Mouse (Mus musculus): ENCODE measurements around the gene Clasp1. TPM values are rescaled to one million over a fixed set of nuclear protein-coding genes. Genes with fewer than 3 reads are reported as not detected.

Gene Clasp1
- polyA plus RNA-seq, 1 experiment from 2014 or later, result 41.1 TPM

DNA sequence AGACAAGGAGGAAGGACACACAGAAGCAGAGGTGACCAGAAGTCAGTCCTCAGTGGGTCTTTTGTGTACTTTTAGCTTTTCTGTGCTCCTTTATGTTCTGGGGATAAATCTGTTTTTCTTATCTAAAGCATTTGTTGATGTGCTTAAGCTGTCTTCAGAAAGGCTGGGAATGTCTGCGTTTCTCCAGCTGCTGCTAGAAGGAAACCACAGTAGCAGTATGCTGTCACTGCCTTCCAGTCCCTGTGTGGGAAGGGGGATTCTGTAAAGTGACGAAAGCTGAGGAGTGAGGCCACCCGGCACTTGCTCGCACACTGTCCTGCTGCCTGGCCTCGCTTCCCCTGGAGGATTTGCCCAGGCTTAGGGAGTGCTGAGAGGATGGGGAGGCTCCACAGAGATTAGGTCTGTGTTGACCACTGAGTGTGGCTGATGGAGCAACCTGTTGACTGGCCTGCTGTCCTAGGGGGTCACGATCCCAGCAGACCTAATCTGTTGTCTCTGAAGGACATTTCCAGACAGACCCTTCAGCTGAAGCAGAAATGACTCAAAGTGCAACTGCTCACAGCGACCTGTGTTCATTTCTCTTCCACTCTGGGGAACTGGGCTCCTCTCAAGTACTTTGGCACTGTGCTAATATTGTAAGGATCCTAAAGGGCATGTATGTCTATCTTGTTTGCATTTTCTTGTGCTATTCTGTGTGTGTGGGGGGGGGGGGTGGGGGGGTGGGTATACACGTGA, 93.6 kb downstream of the Clasp1 start:
- Histone ChIP-seq H3K4me1 (replicated peaks; ENCODE audit: control insufficient read depth, insufficient read depth, low read length) (peaks cover 46% of the 10 kb centered on the region), H3K27ac (ENCODE audit: low read depth, low read length) (0 out of 2 replicates have a peak overlapping the region, but pooled peaks have one; percentile 13), H3K9me3 (ENCODE audit: control insufficient read depth, low read length) (no peaks in the 10 kb centered on the region), H3K27me3 (replicated peaks; ENCODE audit: control insufficient read depth, insufficient read depth, low read length) (no peaks in the 10 kb centered on the region), H3K4me2 (no peak overlapping the region), H3K9ac (ENCODE audit: low read depth, low read length) (no peak overlapping the region), H3K36me3 (ENCODE audit: control insufficient read depth, insufficient read depth, low read length) (0 out of 2 replicates have a peak, but pooled peaks cover 2% of the 10 kb centered on the region), H3K4me3 (ENCODE audit: low read depth, low read length) (no peak overlapping the region)
- DNase-seq (ENCODE audit: low spot score) (no peak), ATAC-seq (replicated peaks; ENCODE audit: low FRiP score) (0 out of 2 replicates have a peak, but pooled peaks have one; percentile 22)
- WGBS, result 73% methylated on average over 8 of the region's 8 CpGs

GRCm38 (mm10) chr1:118483504-118484096, 94.7 kb downstream of the Clasp1 start:
- ATAC-seq (replicated peaks; ENCODE audit: low FRiP score), result peak; percentile 60
- Histone ChIP-seq H3K4me3 (ENCODE audit: low read depth, low read length) (no peak overlapping the region), H3K9me3 (ENCODE audit: control insufficient read depth, low read length) (no peaks in the 10 kb centered on the region), H3K9ac (ENCODE audit: low read depth, low read length) (no peak overlapping the region), H3K4me1 (replicated peaks; ENCODE audit: control insufficient read depth, insufficient read depth, low read length) (peaks cover 46% of the 10 kb centered on the region), H3K4me2 (peak overlapping the region; percentile 44), H3K27ac (ENCODE audit: low read depth, low read length) (no peak overlapping the region), H3K36me3 (ENCODE audit: control insufficient read depth, insufficient read depth, low read length) (no peaks in the 10 kb centered on the region), H3K27me3 (replicated peaks; ENCODE audit: control insufficient read depth, insufficient read depth, low read length) (no peaks in the 10 kb centered on the region)
- WGBS, result 64% methylated on average over 6 of the region's 6 CpGs
- DNase-seq (ENCODE audit: low spot score), result no peak

DNA sequence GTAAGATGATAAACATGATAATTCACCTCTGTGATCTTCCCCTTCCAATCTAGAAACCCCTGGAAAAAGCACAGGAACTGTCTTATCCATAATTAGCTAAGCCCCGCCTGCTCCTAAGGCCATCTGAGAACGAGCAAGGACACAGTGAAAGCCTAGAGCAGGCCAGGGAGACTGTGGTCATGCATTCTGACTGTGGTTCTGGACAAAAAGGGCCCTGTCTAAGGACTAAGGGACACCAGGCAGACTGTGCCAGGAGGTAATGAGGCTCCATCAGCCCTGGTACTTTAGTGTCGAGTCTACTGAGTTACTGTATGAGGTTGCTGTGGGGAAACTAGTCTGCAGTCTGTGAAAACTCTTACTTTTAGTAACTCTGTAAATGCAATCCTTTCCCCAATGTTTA, 96.7 kb downstream of the Clasp1 start:
- Histone ChIP-seq H3K36me3 (ENCODE audit: control insufficient read depth, insufficient read depth, low read length) (no peaks in the 10 kb centered on the region), H3K4me1 (replicated peaks; ENCODE audit: control insufficient read depth, insufficient read depth, low read length) (peaks cover 35% of the 10 kb centered on the region), H3K27ac (ENCODE audit: low read depth, low read length) (no peak overlapping the region), H3K9ac (ENCODE audit: low read depth, low read length) (no peak overlapping the region), H3K4me2 (no peak overlapping the region), H3K9me3 (ENCODE audit: control insufficient read depth, low read length) (no peaks in the 10 kb centered on the region), H3K4me3 (ENCODE audit: low read depth, low read length) (no peak overlapping the region), H3K27me3 (replicated peaks; ENCODE audit: control insufficient read depth, insufficient read depth, low read length) (no peaks in the 10 kb centered on the region)
- DNase-seq (ENCODE audit: low spot score), result no peak
- 78% methylated on average over 3 of the region's 3 CpGs for WGBS
- no peak for ATAC-seq (replicated peaks; ENCODE audit: low FRiP score)

GRCm38 (mm10) chr1:118486021-118486420, 97.2 kb downstream of the Clasp1 start:
- H3K27ac ChIP-seq (ENCODE audit: low read depth, low read length), result no peak overlapping the region

GRCm38 (mm10) chr1:118492811-118493210, 104.0 kb downstream of the Clasp1 start:
- Histone ChIP-seq H3K4me3 (ENCODE audit: low read depth, low read length) (no peak overlapping the region), H3K27me3 (replicated peaks; ENCODE audit: control insufficient read depth, insufficient read depth, low read length) (no peaks in the 10 kb centered on the region), H3K36me3 (ENCODE audit: control insufficient read depth, insufficient read depth, low read length) (no peaks in the 10 kb centered on the region), H3K27ac (ENCODE audit: low read depth, low read length) (no peak overlapping the region), H3K4me2 (no peak overlapping the region), H3K4me1 (replicated peaks; ENCODE audit: control insufficient read depth, insufficient read depth, low read length) (no peaks in the 10 kb centered on the region), H3K9me3 (ENCODE audit: control insufficient read depth, low read length) (no peaks in the 10 kb centered on the region), H3K9ac (ENCODE audit: low read depth, low read length) (no peak overlapping the region)
- no peak for DNase-seq (ENCODE audit: low spot score)
- ATAC-seq (replicated peaks; ENCODE audit: low FRiP score), result no peak
- 76% methylated on average over 3 of the region's 3 CpGs for WGBS

More at GRCm38 (mm10) chr1:118486021-118486420, 97.2 kb downstream of the Clasp1 start:
- ATAC-seq (replicated peaks; ENCODE audit: low FRiP score), result no peak
- no peak for DNase-seq (ENCODE audit: low spot score)
- H3K4me3 ChIP-seq (ENCODE audit: low read depth, low read length), result no peak overlapping the region
- H3K27me3 ChIP-seq (replicated peaks; ENCODE audit: control insufficient read depth, insufficient read depth, low read length), result no peaks in the 10 kb centered on the region
- H3K36me3 ChIP-seq (ENCODE audit: control insufficient read depth, insufficient read depth, low read length), result no peaks in the 10 kb centered on the region
- no peak overlapping the region for H3K4me2 ChIP-seq
- no peaks in the 10 kb centered on the region for H3K9me3 ChIP-seq (ENCODE audit: control insufficient read depth, low read length)
- no peak overlapping the region for H3K9ac ChIP-seq (ENCODE audit: low read depth, low read length)
- H3K4me1 ChIP-seq (replicated peaks; ENCODE audit: control insufficient read depth, insufficient read depth, low read length), result peaks cover 35% of the 10 kb centered on the region

- H3K36me3 ChIP-seq (ENCODE audit: control insufficient read depth, insufficient read depth, low read length), result peaks cover 3% of the 10 kb centered on the region
Measured at GRCm38 (mm10) chr1:118494551-118494950, 105.7 kb downstream of the Clasp1 start.

GRCm38 (mm10) chr1:118498311-118498710, 109.5 kb downstream of the Clasp1 start:
- peaks cover 20% of the 10 kb centered on the region for H3K36me3 ChIP-seq (ENCODE audit: control insufficient read depth, insufficient read depth, low read length)
- no peaks in the 10 kb centered on the region for H3K27me3 ChIP-seq (replicated peaks; ENCODE audit: control insufficient read depth, insufficient read depth, low read length)
- 76% methylated on average over 5 of the region's 5 CpGs for WGBS
- no peaks in the 10 kb centered on the region for H3K4me1 ChIP-seq (replicated peaks; ENCODE audit: control insufficient read depth, insufficient read depth, low read length)
- no peak overlapping the region for H3K27ac ChIP-seq (ENCODE audit: low read depth, low read length)
- H3K4me2 ChIP-seq, result no peak overlapping the region
- H3K4me3 ChIP-seq (ENCODE audit: low read depth, low read length), result no peak overlapping the region
- DNase-seq (ENCODE audit: low spot score) (peak; percentile 43), ATAC-seq (replicated peaks; ENCODE audit: low FRiP score) (peak; percentile 74)
- no peak overlapping the region for H3K9ac ChIP-seq (ENCODE audit: low read depth, low read length)
- H3K9me3 ChIP-seq (ENCODE audit: control insufficient read depth, low read length), result no peaks in the 10 kb centered on the region

More at GRCm38 (mm10) chr1:118494551-118494950, 105.7 kb downstream of the Clasp1 start:
- H3K9ac ChIP-seq (ENCODE audit: low read depth, low read length), result no peak overlapping the region
- WGBS, result 94% methylated on average over 9 of the region's 9 CpGs
- no peak overlapping the region for H3K4me2 ChIP-seq
- 0 out of 2 replicates have a peak, but pooled peaks have one; percentile 23 for ATAC-seq (replicated peaks; ENCODE audit: low FRiP score)
- H3K4me3 ChIP-seq (ENCODE audit: low read depth, low read length), result no peak overlapping the region
- H3K27me3 ChIP-seq (replicated peaks; ENCODE audit: control insufficient read depth, insufficient read depth, low read length), result no peaks in the 10 kb centered on the region
- no peak overlapping the region for H3K27ac ChIP-seq (ENCODE audit: low read depth, low read length)
- DNase-seq (ENCODE audit: low spot score), result no peak
- H3K4me1 ChIP-seq (replicated peaks; ENCODE audit: control insufficient read depth, insufficient read depth, low read length), result no peaks in the 10 kb centered on the region
- no peaks in the 10 kb centered on the region for H3K9me3 ChIP-seq (ENCODE audit: control insufficient read depth, low read length)

GRCm38 (mm10) chr1:118500606-118501005, 111.7 kb downstream of the Clasp1 start:
- no peak overlapping the region for H3K27ac ChIP-seq (ENCODE audit: low read depth, low read length)
- ATAC-seq (replicated peaks; ENCODE audit: low FRiP score) (no peak), DNase-seq (ENCODE audit: low spot score) (no peak)
- no peaks in the 10 kb centered on the region for H3K4me1 ChIP-seq (replicated peaks; ENCODE audit: control insufficient read depth, insufficient read depth, low read length)
- peaks cover 29% of the 10 kb centered on the region for H3K36me3 ChIP-seq (ENCODE audit: control insufficient read depth, insufficient read depth, low read length)
- no peak overlapping the region for H3K4me3 ChIP-seq (ENCODE audit: low read depth, low read length)
- H3K27me3 ChIP-seq (replicated peaks; ENCODE audit: control insufficient read depth, insufficient read depth, low read length), result no peaks in the 10 kb centered on the region
- H3K4me2 ChIP-seq, result no peak overlapping the region
- no peaks in the 10 kb centered on the region for H3K9me3 ChIP-seq (ENCODE audit: control insufficient read depth, low read length)
- H3K9ac ChIP-seq (ENCODE audit: low read depth, low read length), result no peak overlapping the region
- WGBS, result 90% methylated on average over 11 of the region's 11 CpGs

DNA sequence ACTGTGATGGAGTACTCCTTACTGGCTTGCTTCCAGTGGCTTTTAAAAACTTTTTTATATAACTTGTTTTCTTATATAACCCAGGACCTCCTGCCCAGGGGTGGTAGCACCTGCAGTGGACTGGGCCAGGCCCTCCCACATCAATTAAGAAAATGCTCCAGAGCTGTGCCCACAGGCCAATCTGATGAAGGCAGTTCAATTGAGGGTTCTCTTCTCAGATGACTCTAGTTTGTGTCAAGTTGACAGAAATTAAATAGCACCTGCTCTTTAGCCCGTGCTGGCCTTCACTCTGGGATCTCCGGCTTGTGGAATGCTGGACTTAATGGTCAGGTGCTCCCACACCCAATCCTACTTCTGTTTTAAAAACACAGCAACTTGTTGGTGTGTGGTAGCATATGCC, 112.8 kb downstream of the Clasp1 start:
- DNase-seq (ENCODE audit: low spot score) (no peak), ATAC-seq (replicated peaks; ENCODE audit: low FRiP score) (no peak)
- no peaks in the 10 kb centered on the region for H3K4me1 ChIP-seq (replicated peaks; ENCODE audit: control insufficient read depth, insufficient read depth, low read length)
- no peaks in the 10 kb centered on the region for H3K9me3 ChIP-seq (ENCODE audit: control insufficient read depth, low read length)
- no peak overlapping the region for H3K9ac ChIP-seq (ENCODE audit: low read depth, low read length)
- H3K27me3 ChIP-seq (replicated peaks; ENCODE audit: control insufficient read depth, insufficient read depth, low read length), result no peaks in the 10 kb centered on the region
- no peak overlapping the region for H3K4me3 ChIP-seq (ENCODE audit: low read depth, low read length)
- 86% methylated on average over 2 of the region's 2 CpGs for WGBS
- H3K27ac ChIP-seq (ENCODE audit: low read depth, low read length), result no peak overlapping the region
- H3K36me3 ChIP-seq (ENCODE audit: control insufficient read depth, insufficient read depth, low read length), result peaks cover 30% of the 10 kb centered on the region
- no peak overlapping the region for H3K4me2 ChIP-seq

All from liver, embryonic 11.5 days (tissue).